Mouse (Mus musculus): ENCODE measurements around the gene Cdh13. TPM values are rescaled to one million over a fixed set of nuclear protein-coding genes. Genes with fewer than 3 reads are reported as not detected.
"Not testable (repeated sequence)": the region's sequence is repeated elsewhere in the genome, so short reads cannot be mapped to it uniquely, and the experiment has no call there.

Gene Cdh13
- polyA plus RNA-seq, 1 experiment from 2014 or later: 20.0 TPM

DNA sequence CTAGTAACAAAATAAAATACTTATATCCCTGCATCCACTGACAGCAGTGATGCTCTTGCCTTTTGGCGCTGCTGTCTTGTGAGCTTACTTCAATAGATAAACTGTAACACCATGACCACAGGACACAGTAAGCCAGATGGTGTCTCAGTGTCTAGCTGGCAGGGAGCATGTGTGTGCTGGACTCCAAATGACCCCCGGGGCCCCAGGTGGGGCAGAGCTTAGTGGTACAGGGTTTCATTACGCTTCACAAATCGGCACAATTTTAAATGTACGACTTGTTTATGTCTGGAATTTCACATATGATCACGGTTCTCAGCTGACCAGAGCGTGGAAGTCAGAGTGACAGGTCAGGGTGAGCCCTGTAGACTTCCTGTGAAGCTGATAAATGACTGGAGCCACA is 980.2 kb downstream of the Cdh13 start:
- no peak overlapping the region for H3K9ac ChIP-seq
- H3K9me3 ChIP-seq (replicated peaks): no peaks in the 10 kb centered on the region
- H3K4me2 ChIP-seq (replicated peaks): no peak overlapping the region
- ATAC-seq (ENCODE audit: insufficient number of reproducible peaks, low FRiP score, low TSS enrichment, low read depth): no peak
- no peak overlapping the region for H3K27ac ChIP-seq (replicated peaks)
- H3K27me3 ChIP-seq: no peaks in the 10 kb centered on the region
- H3K4me3 ChIP-seq (replicated peaks): no peak overlapping the region
- H3K36me3 ChIP-seq: no peaks in the 10 kb centered on the region
- WGBS: 66% methylated on average over 7 of the region's 7 CpGs
- no peaks in the 10 kb centered on the region for H3K4me1 ChIP-seq

GRCm38 (mm10) chr8:119266304-119266703 is 982.8 kb downstream of the Cdh13 start:
- no peaks in the 10 kb centered on the region for H3K4me1 ChIP-seq
- H3K9ac ChIP-seq: no peak overlapping the region
- WGBS: 87% methylated on average over 4 of the region's 4 CpGs
- no peaks in the 10 kb centered on the region for H3K9me3 ChIP-seq (replicated peaks)
- no peaks in the 10 kb centered on the region for H3K36me3 ChIP-seq
- ATAC-seq (ENCODE audit: insufficient number of reproducible peaks, low FRiP score, low TSS enrichment, low read depth): no peak
- H3K27me3 ChIP-seq: no peaks in the 10 kb centered on the region
- H3K4me3 ChIP-seq (replicated peaks): no peak overlapping the region
- H3K27ac ChIP-seq (replicated peaks): no peak overlapping the region
- no peak overlapping the region for H3K4me2 ChIP-seq (replicated peaks)

DNA sequence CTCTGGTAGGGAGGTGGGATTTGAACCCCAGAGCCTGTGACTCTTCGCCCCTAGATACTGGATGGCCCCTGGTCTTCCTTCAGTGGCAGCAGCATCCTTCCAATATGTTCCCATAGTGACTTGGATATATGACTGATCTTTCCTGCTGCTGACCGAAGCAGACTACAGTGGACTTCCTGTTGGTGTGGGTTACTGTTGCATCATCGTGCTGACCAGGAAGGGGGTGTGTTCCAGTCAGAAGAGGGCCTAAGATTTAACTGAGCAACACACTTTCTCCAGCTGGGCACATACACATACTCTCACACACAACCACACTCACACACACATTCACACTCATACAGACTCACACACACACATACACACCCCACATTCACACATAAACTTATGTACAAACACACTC is 986.0 kb downstream of the Cdh13 start:
- H3K36me3 ChIP-seq: no peaks in the 10 kb centered on the region
- H3K4me1 ChIP-seq: no peaks in the 10 kb centered on the region
- no peak overlapping the region for H3K27ac ChIP-seq (replicated peaks)
- H3K9me3 ChIP-seq (replicated peaks): no peaks in the 10 kb centered on the region
- H3K9ac ChIP-seq: no peak overlapping the region
- no peak overlapping the region for H3K4me3 ChIP-seq (replicated peaks)
- 65% methylated on average over 3 of the region's 3 CpGs for WGBS
- no peaks in the 10 kb centered on the region for H3K27me3 ChIP-seq
- ATAC-seq (ENCODE audit: insufficient number of reproducible peaks, low FRiP score, low TSS enrichment, low read depth): no peak
- H3K4me2 ChIP-seq (replicated peaks): no peak overlapping the region

DNA sequence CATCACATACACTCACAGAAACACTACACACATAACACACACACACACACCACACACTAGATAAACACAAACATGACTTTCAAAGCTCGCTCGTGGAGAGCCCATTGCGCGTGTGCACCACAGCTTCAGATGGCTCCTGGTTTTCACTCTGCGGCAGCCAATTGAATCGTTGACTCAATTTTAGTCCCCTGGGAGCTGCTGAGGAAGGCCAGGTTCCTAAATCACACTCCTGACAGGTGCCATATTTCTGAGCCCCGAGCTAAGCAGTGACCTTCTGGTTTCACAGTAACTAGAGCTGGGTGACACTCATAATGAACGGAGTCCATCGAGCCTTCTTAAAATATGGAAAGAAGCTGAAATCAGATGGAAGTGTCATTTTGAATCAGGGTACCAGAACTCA is 986.8 kb downstream of the Cdh13 start:
- H3K27me3 ChIP-seq: no peaks in the 10 kb centered on the region
- no peaks in the 10 kb centered on the region for H3K9me3 ChIP-seq (replicated peaks)
- no peak overlapping the region for H3K27ac ChIP-seq (replicated peaks)
- no peak overlapping the region for H3K4me2 ChIP-seq (replicated peaks)
- no peak overlapping the region for H3K4me3 ChIP-seq (replicated peaks)
- WGBS: 86% methylated on average over 9 of the region's 9 CpGs
- H3K4me1 ChIP-seq: no peaks in the 10 kb centered on the region
- no peak overlapping the region for H3K9ac ChIP-seq
- H3K36me3 ChIP-seq: no peaks in the 10 kb centered on the region
- ATAC-seq (ENCODE audit: insufficient number of reproducible peaks, low FRiP score, low TSS enrichment, low read depth): no peak

GRCm38 (mm10) chr8:119272891-119273290 is 989.4 kb downstream of the Cdh13 start:
- H3K4me2 ChIP-seq (replicated peaks): no peak overlapping the region
- no peaks in the 10 kb centered on the region for H3K36me3 ChIP-seq
- H3K27me3 ChIP-seq: no peaks in the 10 kb centered on the region
- no peak overlapping the region for H3K27ac ChIP-seq (replicated peaks)
- WGBS: 66% methylated on average over 8 of the region's 8 CpGs
- no peak overlapping the region for H3K4me3 ChIP-seq (replicated peaks)
- no peak overlapping the region for H3K9ac ChIP-seq
- H3K9me3 ChIP-seq (replicated peaks): no peaks in the 10 kb centered on the region
- H3K4me1 ChIP-seq: no peaks in the 10 kb centered on the region
- no peak for ATAC-seq (ENCODE audit: insufficient number of reproducible peaks, low FRiP score, low TSS enrichment, low read depth)

DNA sequence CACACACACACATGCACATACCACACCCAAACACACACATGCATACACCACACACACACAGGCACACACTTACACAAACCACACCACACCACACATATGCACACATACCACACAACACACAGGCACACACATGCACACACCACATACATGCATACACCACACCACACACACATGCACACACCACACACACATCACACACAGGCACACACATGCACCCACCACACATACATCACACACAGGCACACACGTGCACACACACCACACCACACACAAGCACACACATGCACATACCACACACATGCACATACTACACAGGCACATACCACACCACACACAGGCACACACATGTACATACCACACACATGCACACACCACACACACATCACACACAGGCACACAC is 991.9 kb downstream of the Cdh13 start:
- Histone ChIP-seq H3K36me3 (no peaks in the 10 kb centered on the region), H3K4me3 (replicated peaks) (no peak overlapping the region), H3K27me3 (no peaks in the 10 kb centered on the region), H3K4me1 (no peaks in the 10 kb centered on the region), H3K9ac (no peak overlapping the region), H3K9me3 (replicated peaks) (no peaks in the 10 kb centered on the region), H3K27ac (replicated peaks) (no peak overlapping the region), H3K4me2 (replicated peaks) (no peak overlapping the region)
- ATAC-seq (ENCODE audit: insufficient number of reproducible peaks, low FRiP score, low TSS enrichment, low read depth): no peak
- WGBS: 93% methylated on average over 1 of the region's 1 CpGs

DNA sequence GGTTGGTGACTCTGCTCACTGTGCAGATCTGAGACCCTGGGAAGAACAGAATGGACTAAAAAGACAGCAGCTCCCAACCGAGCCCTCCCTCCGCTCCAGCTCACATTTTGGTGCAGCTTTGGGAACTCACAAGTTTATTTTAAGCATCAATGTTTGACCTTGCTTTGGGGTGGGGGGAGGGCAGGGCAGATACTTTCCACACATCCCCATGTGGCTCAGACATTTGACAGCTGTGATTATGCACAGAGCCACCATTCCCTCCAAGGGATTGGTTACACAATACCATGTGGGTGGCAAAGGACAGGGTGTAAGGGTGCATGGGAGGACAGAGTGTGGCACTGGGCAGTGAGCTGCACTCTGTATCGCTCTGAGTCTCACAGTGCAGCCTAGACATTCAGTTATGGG is 993.5 kb downstream of the Cdh13 start:
- Histone ChIP-seq H3K9me3 (replicated peaks) (no peaks in the 10 kb centered on the region), H3K27me3 (no peaks in the 10 kb centered on the region), H3K9ac (no peak overlapping the region), H3K4me3 (replicated peaks) (no peak overlapping the region), H3K4me2 (replicated peaks) (no peak overlapping the region), H3K36me3 (no peaks in the 10 kb centered on the region), H3K27ac (replicated peaks) (no peak overlapping the region), H3K4me1 (no peaks in the 10 kb centered on the region)
- no peak for ATAC-seq (ENCODE audit: insufficient number of reproducible peaks, low FRiP score, low TSS enrichment, low read depth)
- WGBS: 77% methylated on average over 3 of the region's 3 CpGs

GRCm38 (mm10) chr8:119281761-119282160 is 998.2 kb downstream of the Cdh13 start:
- ATAC-seq (ENCODE audit: insufficient number of reproducible peaks, low FRiP score, low TSS enrichment, low read depth): no peak
- Histone ChIP-seq H3K4me1 (no peaks in the 10 kb centered on the region), H3K27me3 (no peaks in the 10 kb centered on the region), H3K4me3 (replicated peaks) (no peak overlapping the region), H3K4me2 (replicated peaks) (no peak overlapping the region), H3K27ac (replicated peaks) (no peak overlapping the region), H3K36me3 (no peaks in the 10 kb centered on the region), H3K9me3 (replicated peaks) (no peaks in the 10 kb centered on the region), H3K9ac (no peak overlapping the region)
- WGBS: 91% methylated on average over 2 of the region's 2 CpGs

DNA sequence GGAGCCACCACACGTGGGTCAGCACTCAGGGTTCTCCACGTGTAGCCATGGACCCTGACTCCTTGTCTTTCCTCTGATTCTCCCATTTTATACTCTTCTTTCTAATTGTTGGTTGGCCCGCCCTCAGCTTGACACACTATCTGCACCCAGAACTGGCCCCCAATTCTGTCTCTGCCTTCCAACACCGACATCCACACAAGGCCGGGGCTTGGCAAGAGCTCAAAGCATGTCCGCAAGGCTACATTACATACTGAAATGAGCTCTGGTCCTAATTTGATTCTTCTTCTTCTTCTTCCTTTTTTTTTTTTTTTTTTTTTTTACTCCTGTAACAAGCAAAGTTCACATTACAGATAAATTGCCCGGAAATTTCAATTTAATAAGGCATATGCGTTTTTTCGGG is 1001.0 kb downstream of the Cdh13 start:
- Histone ChIP-seq H3K36me3 (no peaks in the 10 kb centered on the region), H3K9me3 (replicated peaks) (no peaks in the 10 kb centered on the region), H3K27me3 (no peaks in the 10 kb centered on the region), H3K4me3 (replicated peaks) (no peak overlapping the region), H3K4me2 (replicated peaks) (no peak overlapping the region), H3K4me1 (no peaks in the 10 kb centered on the region), H3K9ac (no peak overlapping the region), H3K27ac (replicated peaks) (no peak overlapping the region)
- ATAC-seq (ENCODE audit: insufficient number of reproducible peaks, low FRiP score, low TSS enrichment, low read depth): no peak
- WGBS: 70% methylated on average over 9 of the region's 9 CpGs

DNA sequence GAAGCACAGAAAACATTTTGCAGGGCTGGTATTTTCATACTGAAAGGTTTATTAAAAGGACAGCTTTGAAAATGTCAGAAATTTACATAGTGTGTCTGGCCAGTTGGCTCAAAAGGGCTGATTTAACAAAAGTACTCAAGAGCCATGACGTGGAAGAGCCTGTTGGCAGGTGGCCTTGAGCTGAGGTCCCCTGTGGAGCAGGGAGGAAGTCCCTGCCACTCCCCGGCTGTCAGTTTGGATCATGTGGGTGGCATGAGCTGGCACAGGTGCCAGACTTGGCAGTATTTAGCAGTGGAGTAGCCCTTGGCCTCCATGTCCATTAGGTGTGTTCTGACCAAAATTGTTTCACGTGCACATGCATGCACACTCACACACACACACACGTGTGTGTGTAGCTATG is 1001.4 kb downstream of the Cdh13 start:
- no peaks in the 10 kb centered on the region for H3K4me1 ChIP-seq
- no peaks in the 10 kb centered on the region for H3K9me3 ChIP-seq (replicated peaks)
- ATAC-seq (ENCODE audit: insufficient number of reproducible peaks, low FRiP score, low TSS enrichment, low read depth): no peak
- H3K27ac ChIP-seq (replicated peaks): no peak overlapping the region
- WGBS: 69% methylated on average over 4 of the region's 4 CpGs
- no peak overlapping the region for H3K9ac ChIP-seq
- H3K36me3 ChIP-seq: no peaks in the 10 kb centered on the region
- H3K4me2 ChIP-seq (replicated peaks): no peak overlapping the region
- H3K27me3 ChIP-seq: no peaks in the 10 kb centered on the region
- no peak overlapping the region for H3K4me3 ChIP-seq (replicated peaks)

- Histone ChIP-seq H3K36me3 (no peaks in the 10 kb centered on the region), H3K9ac (no peak overlapping the region), H3K27me3 (no peaks in the 10 kb centered on the region), H3K4me3 (replicated peaks) (no peak overlapping the region), H3K4me1 (no peaks in the 10 kb centered on the region), H3K27ac (replicated peaks) (no peak overlapping the region), H3K9me3 (replicated peaks) (peaks cover 10% of the 10 kb centered on the region; the same call in 1 of the 2 replicates), H3K4me2 (replicated peaks) (no peak overlapping the region)
- ATAC-seq (ENCODE audit: insufficient number of reproducible peaks, low FRiP score, low TSS enrichment, low read depth): no peak
- WGBS: 78% methylated on average over 13 of the region's 13 CpGs
Measured at GRCm38 (mm10) chr8:119295477-119295876, 1011.9 kb downstream of the Cdh13 start.

DNA sequence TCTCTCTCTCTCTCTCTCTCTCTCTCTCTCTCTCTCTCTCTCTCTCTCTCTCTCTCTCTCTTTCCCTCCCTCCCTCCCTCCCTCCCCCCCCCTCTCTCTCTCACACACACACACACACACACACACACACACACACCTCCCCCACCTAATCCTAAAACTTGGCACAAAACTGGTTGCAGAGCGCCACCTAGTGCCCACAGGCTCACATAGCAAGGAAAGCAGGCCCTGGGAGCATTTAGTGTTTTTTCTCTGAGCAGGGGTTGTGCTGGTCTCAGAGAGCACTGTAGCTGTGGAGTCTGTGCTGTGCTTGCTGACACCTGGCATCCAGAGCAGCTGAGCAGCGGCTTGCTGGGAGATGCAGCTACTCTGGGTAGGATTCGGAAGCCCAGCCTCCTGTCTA is 1014.2 kb downstream of the Cdh13 start:
- not testable (repeated sequence) for H3K4me1 ChIP-seq; H3K27ac ChIP-seq (replicated peaks); H3K4me3 ChIP-seq (replicated peaks); H3K9ac ChIP-seq; H3K36me3 ChIP-seq; H3K9me3 ChIP-seq (replicated peaks); H3K4me2 ChIP-seq (replicated peaks); H3K27me3 ChIP-seq; ATAC-seq (ENCODE audit: insufficient number of reproducible peaks, low FRiP score, low TSS enrichment, low read depth)
- 30% methylated on average over 3 of the region's 3 CpGs for WGBS
